Mouse (Mus musculus): ENCODE results near the gene Csrp3. TPM values are rescaled to one million over a fixed set of nuclear protein-coding genes. Genes with fewer than 3 reads are reported as not detected.

Gene Csrp3
- polyA plus RNA-seq, 1 experiment: not detected

DNA sequence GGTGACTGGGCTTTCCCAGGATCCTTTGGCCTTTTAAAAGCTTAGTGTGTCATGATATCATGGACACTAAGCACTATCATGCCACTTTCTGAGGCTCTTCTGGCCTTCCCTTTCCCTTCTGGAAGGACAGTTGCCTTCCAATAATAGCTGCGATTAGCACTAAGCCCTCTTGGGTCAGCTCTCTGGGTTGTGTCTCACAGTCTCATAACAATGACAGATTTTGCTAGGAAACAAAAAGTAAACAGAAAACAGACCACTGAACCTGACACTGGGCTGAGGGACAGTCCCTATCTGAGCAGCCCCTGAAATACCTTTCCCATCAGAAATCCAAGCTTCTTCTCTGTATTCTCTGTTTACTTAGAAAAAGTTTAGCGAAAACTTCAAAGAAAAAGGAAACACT, 7.3 kb downstream of the Csrp3 start:
- H3K4me1 ChIP-seq (ENCODE audit: control insufficient read depth, insufficient read depth, low read length): no peaks in the 10 kb centered on the region
- no peaks in the 10 kb centered on the region for H3K9me3 ChIP-seq (replicated peaks; ENCODE audit: control insufficient read depth, insufficient read depth, low read length, poor library complexity, severe bottlenecking)
- H3K4me3 ChIP-seq (ENCODE audit: low read depth, low read length): no peak overlapping the region
- no peak overlapping the region for H3K27ac ChIP-seq (ENCODE audit: insufficient read depth, low read length)
- H3K9ac ChIP-seq (ENCODE audit: low read depth, poor library complexity, severe bottlenecking): no peak overlapping the region
- H3K27me3 ChIP-seq (ENCODE audit: control insufficient read depth, insufficient read depth, low read length, poor library complexity, severe bottlenecking): no peaks in the 10 kb centered on the region
- no peaks in the 10 kb centered on the region for H3K36me3 ChIP-seq (ENCODE audit: control insufficient read depth, insufficient read depth, low read length, poor library complexity, severe bottlenecking)
- TF ChIP-seq EP300 (IDR thresholded peaks at IDR 0.05; ENCODE audit: insufficient read depth, low read depth, low read length): no peak

DNA sequence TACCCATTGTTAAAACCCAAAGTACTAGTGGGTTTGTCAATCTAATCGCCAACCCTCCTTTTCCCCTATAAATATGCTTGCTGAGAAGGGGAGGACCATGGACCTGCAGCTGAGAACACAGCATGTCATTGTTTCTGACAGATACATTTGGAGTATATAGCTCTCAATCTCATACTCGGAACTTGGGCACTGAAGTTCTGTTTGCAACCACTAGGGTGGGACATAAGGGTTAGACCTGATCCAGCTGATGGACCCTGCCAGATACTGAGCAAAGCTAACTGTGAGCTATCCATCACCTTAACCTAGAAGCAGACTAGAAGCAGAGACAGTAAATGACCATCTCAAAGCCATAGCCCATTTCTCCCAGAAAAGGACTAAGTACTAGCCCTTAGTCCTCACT, 9.4 kb downstream of the Csrp3 start:
- TF ChIP-seq POLR2A (IDR thresholded peaks at IDR 0.05; ENCODE audit: insufficient read depth, low read length) (no peak), EP300 (IDR thresholded peaks at IDR 0.05; ENCODE audit: insufficient read depth, low read depth, low read length) (no peak), CTCF (IDR thresholded peaks at IDR 0.05; ENCODE audit: low read depth, low read length) (no peak)
- Histone ChIP-seq H3K36me3 (ENCODE audit: control insufficient read depth, insufficient read depth, low read length, poor library complexity, severe bottlenecking) (no peaks in the 10 kb centered on the region), H3K9me3 (replicated peaks; ENCODE audit: control insufficient read depth, insufficient read depth, low read length, poor library complexity, severe bottlenecking) (no peaks in the 10 kb centered on the region), H3K4me3 (ENCODE audit: low read depth, low read length) (no peak overlapping the region), H3K9ac (ENCODE audit: low read depth, poor library complexity, severe bottlenecking) (no peak overlapping the region), H3K27ac (ENCODE audit: insufficient read depth, low read length) (no peak overlapping the region), H3K4me1 (ENCODE audit: control insufficient read depth, insufficient read depth, low read length) (peaks cover 4% of the 10 kb centered on the region), H3K27me3 (ENCODE audit: control insufficient read depth, insufficient read depth, low read length, poor library complexity, severe bottlenecking) (no peaks in the 10 kb centered on the region)

DNA sequence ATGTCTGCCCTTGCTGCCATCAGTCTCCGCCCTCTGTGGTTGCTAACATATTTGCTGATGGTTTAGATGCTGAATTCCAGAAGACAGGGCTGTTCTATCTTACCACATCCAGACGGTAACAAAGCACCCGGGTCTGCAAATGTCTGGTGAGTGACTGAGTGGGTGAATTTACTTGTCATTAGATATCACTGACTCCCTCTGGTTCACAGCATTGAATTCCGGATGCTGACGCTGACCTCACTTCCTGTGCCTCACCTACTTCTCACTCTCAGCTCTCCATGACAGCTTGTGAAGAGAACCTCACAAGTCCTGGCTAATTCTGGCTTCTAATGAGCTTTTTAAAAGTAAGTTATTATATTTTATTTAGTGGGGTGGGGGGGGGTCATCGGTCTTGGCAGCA, 10.9 kb downstream of the Csrp3 start:
- Histone ChIP-seq H3K36me3 (ENCODE audit: control insufficient read depth, insufficient read depth, low read length, poor library complexity, severe bottlenecking) (no peaks in the 10 kb centered on the region), H3K4me3 (ENCODE audit: low read depth, low read length) (no peak overlapping the region), H3K9ac (ENCODE audit: low read depth, poor library complexity, severe bottlenecking) (no peak overlapping the region), H3K4me1 (ENCODE audit: control insufficient read depth, insufficient read depth, low read length) (peaks cover 4% of the 10 kb centered on the region), H3K9me3 (replicated peaks; ENCODE audit: control insufficient read depth, insufficient read depth, low read length, poor library complexity, severe bottlenecking) (no peaks in the 10 kb centered on the region), H3K27ac (ENCODE audit: insufficient read depth, low read length) (no peak overlapping the region), H3K27me3 (ENCODE audit: control insufficient read depth, insufficient read depth, low read length, poor library complexity, severe bottlenecking) (no peaks in the 10 kb centered on the region)
- no peak for TF ChIP-seq CTCF (IDR thresholded peaks at IDR 0.05; ENCODE audit: low read depth, low read length)
- TF ChIP-seq EP300 (IDR thresholded peaks at IDR 0.05; ENCODE audit: insufficient read depth, low read depth, low read length): no peak
- no peak for TF ChIP-seq POLR2A (IDR thresholded peaks at IDR 0.05; ENCODE audit: insufficient read depth, low read length)

DNA sequence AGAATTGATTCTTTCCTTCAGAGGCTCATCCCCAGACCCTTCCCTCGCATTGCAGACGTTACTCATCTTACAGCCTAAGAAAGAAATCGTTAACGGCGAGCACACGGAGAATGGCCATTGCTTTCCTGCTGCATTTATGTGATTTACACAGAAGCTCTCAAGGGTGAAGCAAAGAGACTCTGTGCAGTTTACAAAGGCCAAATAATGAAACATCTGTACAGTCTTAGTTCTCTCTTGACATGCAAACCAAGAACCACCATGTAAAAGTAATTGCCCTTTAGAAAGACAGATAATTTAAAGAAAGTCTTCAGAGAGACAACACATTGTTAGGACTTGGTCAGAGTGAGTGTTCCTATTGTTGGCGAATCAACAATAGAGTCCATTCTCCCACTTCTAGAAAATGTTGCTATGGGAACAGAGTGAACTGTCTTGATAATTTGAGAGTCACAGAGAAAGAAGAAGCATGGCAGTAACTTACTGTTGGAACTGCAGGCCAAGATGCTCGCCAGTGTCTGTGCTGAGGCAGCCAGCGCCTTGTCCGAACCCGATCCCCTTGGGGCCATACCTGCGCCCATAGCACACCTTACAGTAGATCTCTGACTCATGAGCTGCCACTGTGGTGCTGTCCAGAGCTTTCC, 12.7 kb downstream of the Csrp3 start:
- H3K9ac ChIP-seq (ENCODE audit: low read depth, poor library complexity, severe bottlenecking): no peak overlapping the region
- H3K4me1 ChIP-seq (ENCODE audit: control insufficient read depth, insufficient read depth, low read length): peaks cover 4% of the 10 kb centered on the region
- no peaks in the 10 kb centered on the region for H3K27me3 ChIP-seq (ENCODE audit: control insufficient read depth, insufficient read depth, low read length, poor library complexity, severe bottlenecking)
- H3K9me3 ChIP-seq (replicated peaks; ENCODE audit: control insufficient read depth, insufficient read depth, low read length, poor library complexity, severe bottlenecking): no peaks in the 10 kb centered on the region
- no peak overlapping the region for H3K4me3 ChIP-seq (ENCODE audit: low read depth, low read length)
- no peak overlapping the region for H3K27ac ChIP-seq (ENCODE audit: insufficient read depth, low read length)
- no peaks in the 10 kb centered on the region for H3K36me3 ChIP-seq (ENCODE audit: control insufficient read depth, insufficient read depth, low read length, poor library complexity, severe bottlenecking)
- TF ChIP-seq POLR2A (IDR thresholded peaks at IDR 0.05; ENCODE audit: insufficient read depth, low read length) (no peak), CTCF (IDR thresholded peaks at IDR 0.05; ENCODE audit: low read depth, low read length) (no peak), EP300 (IDR thresholded peaks at IDR 0.05; ENCODE audit: insufficient read depth, low read depth, low read length) (no peak)

DNA sequence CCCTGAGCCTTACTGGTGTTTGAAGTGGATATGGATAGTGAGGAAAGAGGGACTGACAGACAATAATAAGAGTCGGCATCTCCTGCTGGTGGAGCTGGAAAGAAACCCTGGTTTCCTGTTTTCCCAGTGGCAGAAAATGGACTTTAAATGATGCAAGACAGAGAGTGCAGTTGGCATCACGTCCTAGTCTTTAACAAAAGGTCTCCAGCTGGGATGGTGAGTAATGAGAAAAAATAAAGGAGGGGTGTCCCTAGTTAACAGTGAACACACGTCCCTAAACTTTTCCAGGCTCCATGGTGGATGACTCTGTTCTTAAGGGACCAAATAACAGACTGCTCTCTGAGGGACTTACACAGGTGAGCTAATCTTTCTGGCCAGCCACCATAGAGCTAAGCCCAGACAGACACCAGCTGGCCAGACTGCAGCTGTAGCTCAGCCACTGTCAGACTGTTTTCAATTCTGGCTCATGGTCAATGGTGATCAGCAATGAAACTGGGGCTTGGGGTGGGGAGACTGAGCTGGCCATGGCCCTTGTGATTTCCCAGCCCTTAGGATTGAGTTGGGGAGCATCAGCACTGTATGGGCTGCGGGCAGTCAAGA, 13.4 kb downstream of the Csrp3 start:
- Histone ChIP-seq H3K27me3 (ENCODE audit: control insufficient read depth, insufficient read depth, low read length, poor library complexity, severe bottlenecking) (no peaks in the 10 kb centered on the region), H3K27ac (ENCODE audit: insufficient read depth, low read length) (no peak overlapping the region), H3K4me1 (ENCODE audit: control insufficient read depth, insufficient read depth, low read length) (peaks cover 4% of the 10 kb centered on the region), H3K4me3 (ENCODE audit: low read depth, low read length) (no peak overlapping the region), H3K36me3 (ENCODE audit: control insufficient read depth, insufficient read depth, low read length, poor library complexity, severe bottlenecking) (no peaks in the 10 kb centered on the region), H3K9ac (ENCODE audit: low read depth, poor library complexity, severe bottlenecking) (no peak overlapping the region), H3K9me3 (replicated peaks; ENCODE audit: control insufficient read depth, insufficient read depth, low read length, poor library complexity, severe bottlenecking) (no peaks in the 10 kb centered on the region)
- TF ChIP-seq POLR2A (IDR thresholded peaks at IDR 0.05; ENCODE audit: insufficient read depth, low read length): no peak
- no peak for TF ChIP-seq CTCF (IDR thresholded peaks at IDR 0.05; ENCODE audit: low read depth, low read length)
- no peak for TF ChIP-seq EP300 (IDR thresholded peaks at IDR 0.05; ENCODE audit: insufficient read depth, low read depth, low read length)

DNA sequence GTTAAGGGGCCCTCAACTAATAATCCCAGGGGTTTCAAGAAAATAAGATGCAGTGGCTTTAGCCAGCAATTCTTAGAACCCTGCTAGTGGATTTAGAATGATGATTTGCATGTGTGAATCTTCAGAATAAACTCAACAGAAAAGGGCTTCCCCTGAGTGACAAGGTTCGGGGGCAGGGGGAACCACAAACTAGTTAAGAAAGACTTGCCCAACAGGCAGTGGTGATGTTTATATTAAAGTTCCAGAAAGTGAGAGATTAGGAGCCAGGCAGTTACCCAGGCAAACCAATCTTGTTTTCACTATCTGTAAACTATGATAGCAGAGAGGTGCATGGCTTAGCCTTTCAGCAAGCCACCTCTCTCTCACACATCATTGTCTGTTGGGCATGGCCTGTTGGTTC, 15.1 kb downstream of the Csrp3 start:
- Histone ChIP-seq H3K36me3 (ENCODE audit: control insufficient read depth, insufficient read depth, low read length, poor library complexity, severe bottlenecking) (no peaks in the 10 kb centered on the region), H3K9me3 (replicated peaks; ENCODE audit: control insufficient read depth, insufficient read depth, low read length, poor library complexity, severe bottlenecking) (no peaks in the 10 kb centered on the region), H3K27ac (ENCODE audit: insufficient read depth, low read length) (no peak overlapping the region), H3K4me3 (ENCODE audit: low read depth, low read length) (no peak overlapping the region), H3K27me3 (ENCODE audit: control insufficient read depth, insufficient read depth, low read length, poor library complexity, severe bottlenecking) (no peaks in the 10 kb centered on the region), H3K4me1 (ENCODE audit: control insufficient read depth, insufficient read depth, low read length) (peaks cover 4% of the 10 kb centered on the region), H3K9ac (ENCODE audit: low read depth, poor library complexity, severe bottlenecking) (no peak overlapping the region)
- TF ChIP-seq CTCF (IDR thresholded peaks at IDR 0.05; ENCODE audit: low read depth, low read length) (no peak), POLR2A (IDR thresholded peaks at IDR 0.05; ENCODE audit: insufficient read depth, low read length) (no peak), EP300 (IDR thresholded peaks at IDR 0.05; ENCODE audit: insufficient read depth, low read depth, low read length) (no peak)

Data from ES-Bruce4 (cell line).